Mouse (Mus musculus): ENCODE results near the gene Mepce.

Gene Mepce

GRCm38 (mm10) chr5:137751221-137751887 is 36.1 kb downstream of the Mepce start:
- POLR2A ChIA-PET = interaction anchor here in 2 of 4 experiments (0.9 to 4.2 kb wide), 9 partner anchors 8 to 249 kb away, joined by 3 to 17 read pairs (median 4); partner anchors contain the start of genes Nyap1 (in 2 of the 2), Fbxo24 (in 1 of the 2), Lrch4 (in 1 of the 2) and Pop7 (in 1 of the 2)
- CTCF ChIA-PET = interaction anchor here in 3 of 4 experiments (0.7 to 1.5 kb wide), 9 partner anchors 8 to 238 kb away, joined by 3 to 13 read pairs (median 3); no protein-coding TSS in a partner anchor

GRCm38 (mm10) chr5:137750212-137750611 is 37.2 kb downstream of the Mepce start:
- ChIA-PET CTCF (interaction anchor here in 2 of 4 experiments (0.7 to 5.4 kb wide), 6 partner anchors 9 to 237 kb away, joined by 3 to 50 read pairs (median 4); no protein-coding TSS in a partner anchor), POLR2A (interaction anchor here in 2 of 4 experiments (0.6 to 4.2 kb wide), 7 partner anchors 8 to 238 kb away, joined by 3 to 17 read pairs (median 3); partner anchors contain the start of genes Nyap1 (in 2 of the 2) and Sap25 (in 1 of the 2))

- ChIA-PET CTCF (interaction anchor here (0.6 to 5.4 kb wide), 12 partner anchors 9 to 396 kb away, joined by 3 to 50 read pairs (median 3); no protein-coding TSS in a partner anchor), POLR2A (interaction anchor here (0.6 to 1.8 kb wide), 21 partner anchors 8 to 1416 kb away, joined by 3 to 7 read pairs (median 3); partner anchors contain the start of genes Cldn15 (in 1 of the 4), Ppp1r35 (in 1 of the 4) and Sap25 (in 1 of the 4))
These were observed 38.1 kb downstream of the Mepce start for GRCm38 (mm10) chr5:137749196-137749836.

GRCm38 (mm10) chr5:137748130-137748770 is 39.2 kb downstream of the Mepce start:
- ChIA-PET CTCF (interaction anchor here (0.6 to 5.4 kb wide), 6 partner anchors 11 to 107 kb away, joined by 4 to 50 read pairs (median 7); partner anchors contain the start of gene Sap25 (in 1 of the 4)), POLR2A (interaction anchor here (0.5 to 2.0 kb wide), 18 partner anchors 11 to 426 kb away, joined by 3 to 7 read pairs (median 4); partner anchors contain the start of genes Agfg2 (in 1 of the 4) and Ppp1r35 (in 1 of the 4))

GRCm38 (mm10) chr5:137747326-137747961 is 40.0 kb downstream of the Mepce start:
- ChIA-PET CTCF (interaction anchor here in 3 of 4 experiments (0.5 to 5.4 kb wide), 6 partner anchors 12 to 140 kb away, joined by 3 to 50 read pairs (median 6); partner anchors contain the start of gene Sap25 (in 1 of the 3)), POLR2A (interaction anchor here in 3 of 4 experiments (0.8 to 2.0 kb wide), 4 partner anchors 12 to 1632 kb away, joined by 3 to 7 read pairs (median 4); no protein-coding TSS in a partner anchor)

GRCm38 (mm10) chr5:137746851-137747325 is 40.6 kb downstream of the Mepce start:
- POLR2A ChIA-PET = interaction anchor here in 3 of 4 experiments (0.8 to 2.0 kb wide), 6 partner anchors 13 to 1633 kb away, joined by 3 to 8 read pairs (median 6); partner anchors contain the start of gene Agfg2 (in 1 of the 3)
- CTCF ChIA-PET = interaction anchor here in 3 of 4 experiments (0.6 to 5.4 kb wide), 7 partner anchors 13 to 106 kb away, joined by 3 to 50 read pairs (median 4); partner anchors contain the start of gene Sap25 (in 1 of the 3)

- ChIA-PET CTCF (interaction anchor here in 3 of 4 experiments (0.5 to 5.4 kb wide), 14 partner anchors 8 to 962 kb away, joined by 3 to 50 read pairs (median 4); partner anchors contain the start of genes Sap25 (in 2 of the 3) and Pop7 (in 1 of the 3)), POLR2A (interaction anchor here in 3 of 4 experiments (0.7 to 2.0 kb wide), 15 partner anchors 11 to 312 kb away, joined by 3 to 8 read pairs (median 3); partner anchors contain the start of genes Agfg2 (in 1 of the 3) and Sap25 (in 1 of the 3))
These were observed 41.1 kb downstream of the Mepce start for GRCm38 (mm10) chr5:137746282-137746850.

DNA sequence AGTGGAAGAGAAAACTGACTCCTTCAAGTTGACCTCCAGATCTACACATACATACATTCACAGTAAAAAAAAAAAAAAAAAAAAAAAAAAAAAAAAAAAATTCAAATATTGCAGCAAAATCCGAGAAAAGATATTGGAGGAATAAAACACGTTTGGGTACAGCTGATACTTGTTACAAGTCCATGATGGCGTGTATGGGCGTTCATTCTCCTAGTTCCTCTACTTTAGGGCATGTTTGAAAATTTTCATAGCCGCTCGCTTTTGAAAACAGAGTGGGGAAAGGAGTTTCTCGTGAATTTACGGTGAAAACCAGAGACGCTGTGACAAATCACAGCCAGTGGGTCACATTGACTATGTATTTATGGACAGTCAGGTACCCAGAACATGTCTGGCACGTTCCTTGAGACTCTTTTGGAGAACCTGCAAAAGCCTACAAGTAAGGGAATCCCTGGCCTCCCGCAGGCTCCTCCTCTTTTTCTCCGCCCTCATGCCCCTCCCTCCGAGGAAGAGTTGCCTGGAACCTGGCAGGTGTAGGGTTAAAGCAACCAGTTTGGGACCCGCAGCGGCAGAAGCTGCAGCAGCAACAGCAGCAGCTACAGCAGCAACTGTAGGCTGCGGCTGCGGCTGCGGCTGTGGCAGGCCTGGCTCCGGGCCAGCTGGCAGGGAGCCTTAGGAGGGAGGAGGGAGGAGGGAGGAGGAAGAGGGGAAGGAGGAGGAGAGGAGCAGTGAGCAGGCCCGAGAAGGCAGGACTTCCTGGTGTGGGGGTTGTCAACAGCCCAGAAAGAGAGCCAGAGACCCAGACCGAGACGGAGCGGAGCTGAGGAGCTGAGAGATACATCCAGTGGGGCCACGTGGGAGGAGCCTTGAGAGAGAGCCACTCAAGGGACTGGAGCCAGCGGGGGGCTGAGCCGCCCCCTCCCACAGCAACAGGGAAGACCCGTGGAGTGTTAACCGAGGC is 42.0 kb downstream of the Mepce start, which contains the start of gene Tsc22d4:
Gene Tsc22d4 (plus strand): TSS at position 517 of the 958 bp plus-strand sequence.
- ChIA-PET CTCF (interaction anchor here in 3 of 4 experiments (0.5 to 5.4 kb wide), 19 partner anchors 8 to 961 kb away, joined by 3 to 50 read pairs (median 4); partner anchors contain the start of genes Sap25 (in 2 of the 3) and Pop7 (in 1 of the 3)), POLR2A (interaction anchor here in 3 of 4 experiments (0.6 to 2.0 kb wide), 18 partner anchors 10 to 311 kb away, joined by 3 to 8 read pairs (median 3); partner anchors contain the start of genes Agfg2 (in 1 of the 3), Pop7 (in 1 of the 3) and Sap25 (in 1 of the 3))

- ChIA-PET POLR2A (no interaction called here), CTCF (interaction anchor here in 1 of 4 experiments (0.6 kb wide), 1 partner anchor 792 kb away, joined by 3 read pairs; no protein-coding TSS in a partner anchor)
These were observed 43.3 kb downstream of the Mepce start for GRCm38 (mm10) chr5:137744197-137744596.

- CTCF ChIA-PET = interaction anchor here in 3 of 4 experiments (0.5 to 1.6 kb wide), 9 partner anchors 17 to 102 kb away, joined by 3 to 5 read pairs (median 3); partner anchors contain the start of gene Sap25 (in 1 of the 3)
- POLR2A ChIA-PET = interaction anchor here in 3 of 4 experiments (0.6 to 1.9 kb wide), 6 partner anchors 9 to 262 kb away, joined by 3 to 5 read pairs (median 5); no protein-coding TSS in a partner anchor
These were observed 44.6 kb downstream of the Mepce start for GRCm38 (mm10) chr5:137742836-137743235.

DNA sequence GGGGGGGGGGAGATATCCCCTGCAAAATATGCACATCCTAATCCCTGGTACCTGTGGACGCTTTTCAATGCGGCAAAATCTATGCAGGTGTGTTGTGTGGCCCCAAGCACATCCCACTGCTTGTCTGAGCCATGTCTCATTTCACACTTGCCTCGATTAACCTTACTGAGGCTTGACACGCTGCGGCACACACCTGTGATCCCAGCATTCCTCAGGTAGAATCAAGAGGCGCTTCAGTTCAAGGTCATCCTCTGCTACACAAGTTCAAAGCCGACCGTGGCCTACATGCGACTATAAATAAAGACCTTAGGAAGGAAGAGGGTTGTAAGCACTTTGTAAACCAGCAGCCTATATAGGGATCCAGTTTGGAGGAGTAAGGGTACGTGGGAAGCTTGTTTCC is 45.4 kb downstream of the Mepce start:
- ChIA-PET POLR2A (interaction anchor here in 2 of 4 experiments (0.5 to 1.9 kb wide), 17 partner anchors 9 to 434 kb away, joined by 3 to 17 read pairs (median 4); partner anchors contain the start of gene Srrt (in 1 of the 2)), CTCF (interaction anchor here in 3 of 4 experiments (0.5 to 1.6 kb wide), 15 partner anchors 9 to 131 kb away, joined by 3 to 5 read pairs (median 3); no protein-coding TSS in a partner anchor)

DNA sequence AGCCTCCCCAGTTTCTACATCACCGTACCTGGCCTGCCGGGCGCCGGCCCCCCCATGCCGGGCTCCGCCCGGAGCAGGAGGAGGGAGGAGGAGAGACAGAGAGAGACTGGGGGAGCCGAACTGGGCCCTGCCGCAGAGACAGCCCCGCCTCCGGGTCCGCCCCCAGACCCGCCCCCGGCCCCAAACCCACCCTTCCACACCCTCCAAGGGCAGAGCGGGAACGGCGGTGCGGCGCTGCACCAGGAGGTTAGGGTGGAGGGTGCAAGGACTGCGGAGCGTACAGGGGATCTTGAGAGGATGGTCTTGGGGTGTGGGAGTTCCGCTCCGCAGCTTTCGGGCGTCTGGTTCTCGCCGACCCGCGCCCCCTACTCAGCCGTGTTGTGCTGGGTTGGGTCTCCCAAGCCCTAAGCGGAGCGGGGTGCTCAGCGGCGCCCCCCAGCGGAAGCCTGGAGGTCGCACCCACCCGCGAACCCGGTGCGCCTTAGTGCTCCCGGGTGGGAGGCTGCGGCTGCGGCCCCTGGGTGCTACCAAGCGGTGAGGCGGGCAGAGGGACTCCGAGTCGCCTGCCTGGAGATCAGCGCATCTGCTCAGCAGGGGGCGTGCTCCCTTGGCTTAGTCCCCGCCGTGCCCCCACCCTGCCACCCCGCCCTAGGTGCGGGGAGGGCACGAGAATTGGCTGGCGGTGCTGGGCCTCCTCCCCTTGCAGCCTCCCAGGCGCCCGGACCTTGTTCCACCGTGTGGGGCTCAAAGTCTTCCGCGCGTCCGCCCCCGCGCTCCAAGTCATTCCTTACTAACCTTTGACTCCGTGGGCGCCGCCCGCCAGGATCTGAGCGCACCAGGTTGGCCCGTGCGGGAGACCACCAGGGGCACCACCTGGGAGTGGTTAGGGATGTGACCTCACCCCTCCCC is 46.2 kb downstream of the Mepce start, which contains the start of gene Nyap1:
Gene Nyap1 (minus strand): TSS at position 585 of the 909 bp plus-strand sequence.
- CTCF ChIA-PET = interaction anchor here in 3 of 4 experiments (0.5 to 1.6 kb wide), 17 partner anchors 8 to 130 kb away, joined by 3 to 6 read pairs (median 3); no protein-coding TSS in a partner anchor
- POLR2A ChIA-PET = interaction anchor here in 2 of 4 experiments (0.5 to 1.9 kb wide), 17 partner anchors 9 to 434 kb away, joined by 3 to 17 read pairs (median 4); partner anchors contain the start of gene Srrt (in 1 of the 2)

- ChIA-PET POLR2A (interaction anchor here in 1 of 4 experiments (0.7 to 1.9 kb wide), 4 partner anchors 44 to 112 kb away, joined by 3 to 6 read pairs (median 4); partner anchors contain the start of gene Fbxo24), CTCF (interaction anchor here in 2 of 4 experiments (0.5 to 1.6 kb wide), 7 partner anchors 9 to 86 kb away, joined by 3 to 6 read pairs (median 4); no protein-coding TSS in a partner anchor)
These were observed 46.9 kb downstream of the Mepce start for GRCm38 (mm10) chr5:137740506-137740905.

Data from embryonic stem cell, embryonic (primary cell).